Mouse (Mus musculus) left cerebral cortex, adult 2 months (tissue): ENCODE measurements at regions not wholly inside any gene's neighbourhood (a gene's known extent, or its start where the extent isn't known, plus 50 kb on each side); places are given as distances from the start of the nearest gene placed in this dataset.

ENCODE experiments used
- DNase-seq, 2 experiments: peaks; one replicate each; pipeline ENCODE4 v3.0.0; 2021 to 2022; ENCODE audit warnings: low spot score in 2 of 2, mixed read lengths in 1 of 2; ENCODE audit errors: extremely low spot score in 1 of 2
- H3K27ac ChIP-seq: fragments of 200-600 bp; 2 replicates; pipeline ENCODE4 v1.8.1; 2022
- H3K4me3 ChIP-seq: fragments of 200-600 bp; 2 replicates; pipeline ENCODE4 v1.8.1; 2022
- CTCF ChIP-seq: fragments of 200-600 bp; IDR thresholded peaks from 2 replicates; pipeline ENCODE4 v1.8.1; 2022; ENCODE audit warnings: antibody characterized with exemption, mild to moderate bottlenecking, moderate library complexity
- intact Hi-C: fragments of 180-260 bp; cut with DNase I; formaldehyde crosslinking; loops from one replicate; pipeline ENCODE4 v1.15.1; 2025

GRCm38 (mm10) chr8:96174996-96175395 is 286.6 kb upstream of the Got2 start:
- Histone ChIP-seq H3K4me3 (no peak overlapping the region), H3K27ac (no peak overlapping the region)
- no peak for DNase-seq
- intact Hi-C loops = no loop called here
- no peak for TF ChIP-seq CTCF

DNA sequence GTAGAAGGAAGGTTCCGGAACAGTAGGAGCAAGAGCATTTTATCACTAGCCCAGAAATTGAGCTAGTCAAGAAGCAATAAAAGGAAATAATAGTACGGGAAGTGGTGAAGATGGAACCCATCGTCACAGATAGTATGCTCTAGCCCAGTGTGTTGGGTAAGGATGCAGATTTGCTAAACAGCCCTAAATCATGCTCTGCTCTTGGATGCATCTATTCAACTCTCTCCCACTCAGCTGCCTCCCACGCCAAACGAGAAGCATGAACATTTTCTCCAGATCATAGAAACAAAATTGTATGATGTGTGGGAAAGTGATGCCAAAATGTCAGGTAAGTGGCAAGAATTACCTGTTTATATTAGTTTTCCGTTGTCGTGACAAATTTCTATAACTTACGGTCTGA is 276.6 kb upstream of the Got2 start:
- no peak for DNase-seq
- no peak for TF ChIP-seq CTCF
- intact Hi-C loops = no loop called here

GRCm38 (mm10) chr8:96159899-96160298 is 271.6 kb upstream of the Got2 start:
- Histone ChIP-seq H3K4me3 (no peak overlapping the region), H3K27ac (no peak overlapping the region)
- no peak for DNase-seq
- intact Hi-C loops = no loop called here
- TF ChIP-seq CTCF = no peak

More for the DNA sequence above, 276.6 kb upstream of the Got2 start:
- no peak overlapping the region for H3K27ac ChIP-seq
- H3K4me3 ChIP-seq = no peak overlapping the region

DNA sequence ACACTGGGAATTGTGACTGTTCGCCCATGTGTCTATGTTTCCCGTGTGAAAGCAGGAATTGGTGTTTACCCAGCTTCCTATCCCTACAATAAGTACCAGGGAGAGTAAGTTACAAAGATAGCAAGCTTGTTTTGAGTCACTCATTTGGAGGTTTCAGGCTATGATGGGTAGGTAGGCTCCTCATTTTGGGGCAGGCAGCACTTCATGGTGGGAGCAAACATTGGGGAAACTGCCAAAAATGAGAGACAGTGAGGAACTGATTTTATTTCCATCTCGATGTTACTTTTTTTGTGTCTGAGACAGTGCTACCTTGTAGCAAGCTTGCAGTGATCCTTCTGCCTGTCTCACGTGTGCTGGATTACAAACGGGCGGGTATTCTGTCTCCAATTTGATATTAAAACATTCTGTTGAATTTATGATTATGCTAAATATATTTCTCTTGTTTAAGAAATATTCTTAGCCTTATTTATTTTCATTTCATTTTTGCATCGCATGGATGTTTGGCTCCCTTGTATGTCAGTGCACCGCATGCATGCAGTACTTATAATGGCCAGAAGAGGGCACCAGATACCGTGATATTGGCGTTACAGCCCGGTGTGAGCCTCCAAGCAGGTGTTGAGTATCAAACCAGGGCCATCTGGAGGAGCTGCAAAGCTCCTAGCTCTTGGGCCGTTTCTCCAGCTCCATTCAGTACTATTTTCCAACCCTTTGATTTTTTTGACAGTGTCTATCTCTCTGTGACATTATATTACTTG is 264.3 kb upstream of the Got2 start:
- TF ChIP-seq CTCF = peak; percentile 95
- DNase-seq = peak; percentile 44 to 71
- Histone ChIP-seq H3K27ac (peak overlapping the region; percentile 69), H3K4me3 (peak overlapping the region; percentile 11; the same call in 1 of the 2 replicates)
- intact Hi-C loops = loop anchor here (2.0 to 5.0 kb wide), 4 partner anchors 105 to 1195 kb away; no protein-coding TSS in a partner anchor

DNA sequence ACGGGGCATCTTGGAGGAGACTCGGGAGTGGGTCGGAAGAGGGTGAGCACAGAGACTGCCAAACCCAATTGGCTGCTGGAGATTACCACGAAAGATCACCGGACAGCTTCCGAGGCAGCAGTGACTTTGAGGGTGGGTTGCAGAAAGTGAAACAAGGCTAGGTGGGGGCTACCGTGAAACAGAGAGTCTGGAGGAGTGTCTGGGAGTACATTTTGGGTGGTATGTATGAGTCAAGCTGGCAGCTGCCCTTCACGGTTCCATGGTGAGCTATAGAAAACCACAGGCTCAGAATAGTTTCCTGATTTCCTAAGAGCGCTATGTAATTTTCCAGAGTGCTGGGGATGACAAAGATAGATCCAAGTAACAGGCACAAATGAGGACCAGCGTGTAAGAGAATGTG is 263.7 kb upstream of the Got2 start:
- peak overlapping the region; percentile 30 for H3K4me3 ChIP-seq
- H3K27ac ChIP-seq = peak overlapping the region; percentile 78
- TF ChIP-seq CTCF = no peak
- intact Hi-C loops = loop anchor here (2.0 to 5.0 kb wide), 4 partner anchors 105 to 1195 kb away; no protein-coding TSS in a partner anchor
- peak; percentile 18 to 54 for DNase-seq

DNA sequence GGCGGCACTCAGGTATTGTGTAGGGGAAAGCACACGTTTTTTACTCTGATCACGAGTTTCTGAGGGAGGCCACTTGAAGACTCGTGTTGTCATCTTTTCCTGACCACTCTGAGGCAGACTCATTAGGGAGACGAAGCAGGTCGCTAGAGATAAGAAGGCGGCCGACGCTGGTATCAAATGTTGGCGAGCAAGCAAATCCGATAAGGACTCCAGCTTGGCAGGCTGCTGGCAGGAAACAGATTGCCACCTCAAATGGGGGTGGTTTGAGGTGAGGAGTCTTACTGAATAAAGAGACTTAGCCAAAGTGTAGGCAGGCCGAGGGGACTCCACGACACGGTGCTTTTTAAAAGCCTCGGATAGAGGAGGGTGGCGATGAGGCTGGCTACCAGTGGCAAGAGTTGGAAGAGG is 262.7 kb upstream of the Got2 start:
- TF ChIP-seq CTCF = no peak
- H3K4me3 ChIP-seq = peak overlapping the region; percentile 30
- intact Hi-C loops = loop anchor here (5.0 kb wide), 3 partner anchors 106 to 1196 kb away; no protein-coding TSS in a partner anchor
- peak overlapping the region; percentile 78 for H3K27ac ChIP-seq
- peak; percentile 35 to 66 for DNase-seq

DNA sequence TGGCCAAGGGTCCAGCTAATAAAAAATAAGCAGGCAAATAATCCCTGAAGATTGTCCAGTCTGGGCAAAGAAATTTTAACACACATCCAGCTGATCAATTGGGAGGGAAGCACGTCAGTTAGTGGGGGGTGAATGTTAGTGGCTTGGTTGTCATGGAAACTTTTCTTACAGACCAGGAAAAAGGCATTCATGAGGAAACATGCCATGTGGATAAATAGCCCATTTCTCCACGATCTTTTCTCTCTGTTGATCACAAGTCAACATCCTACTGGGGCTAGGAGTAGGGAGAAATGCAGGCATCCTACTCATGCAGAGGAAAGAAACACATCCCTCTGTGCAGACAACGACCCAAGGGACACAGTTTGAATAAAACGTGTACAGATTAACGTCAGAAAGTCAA is 243.8 kb upstream of the Got2 start:
- intact Hi-C loops = no loop called here
- TF ChIP-seq CTCF = no peak

GRCm38 (mm10) chr8:96128329-96128728 is 240.0 kb upstream of the Got2 start:
- no peak for DNase-seq
- H3K27ac ChIP-seq = no peak overlapping the region
- peak; percentile 32 for TF ChIP-seq CTCF
- no peak overlapping the region for H3K4me3 ChIP-seq
- intact Hi-C loops = no loop called here

More for the DNA sequence above, 243.8 kb upstream of the Got2 start:
- no peak for DNase-seq
- Histone ChIP-seq H3K4me3 (no peak overlapping the region), H3K27ac (no peak overlapping the region)

DNA sequence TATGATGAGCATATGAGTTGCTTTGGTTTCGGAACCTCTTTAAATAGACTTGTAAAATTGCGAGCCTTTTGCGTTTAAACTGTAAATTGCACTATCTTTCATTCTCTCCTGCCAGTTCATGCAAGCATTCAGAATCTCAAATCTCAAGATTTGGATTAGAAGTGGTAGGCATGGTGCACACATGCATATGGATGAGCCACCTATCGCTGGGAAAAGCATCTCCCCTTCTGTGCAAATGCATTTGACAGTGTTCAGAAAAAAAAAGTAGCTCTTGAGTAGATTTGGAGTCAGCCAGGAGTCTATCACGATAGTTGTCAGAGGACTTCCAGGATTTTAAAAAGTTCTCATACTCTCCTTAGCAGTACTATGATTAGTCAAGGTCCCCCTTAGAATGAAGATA is 212.5 kb upstream of the Got2 start:
- intact Hi-C loops = no loop called here
- Histone ChIP-seq H3K4me3 (no peak overlapping the region), H3K27ac (no peak overlapping the region)
- DNase-seq = no peak
- no peak for TF ChIP-seq CTCF

DNA sequence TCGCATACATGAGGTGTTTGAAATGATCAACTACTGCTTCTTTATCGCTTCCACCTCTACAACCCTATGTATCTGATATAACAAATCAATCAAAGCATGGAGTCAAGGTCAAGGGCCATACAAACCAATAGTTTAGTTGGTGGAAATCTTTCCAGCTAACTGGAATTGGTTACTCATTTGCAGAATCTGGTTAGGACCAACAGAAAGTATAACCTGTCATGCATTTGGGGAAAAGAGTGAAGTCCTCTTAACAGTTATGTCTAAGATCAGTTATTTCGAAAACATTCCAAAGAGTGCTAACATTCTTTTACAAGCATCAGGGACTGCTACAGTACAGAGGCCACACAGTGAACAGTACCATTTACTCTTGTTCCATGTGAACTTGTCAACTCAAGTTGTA is 204.6 kb upstream of the Got2 start:
- no peak for TF ChIP-seq CTCF
- intact Hi-C loops = no loop called here
- no peak for DNase-seq

DNA sequence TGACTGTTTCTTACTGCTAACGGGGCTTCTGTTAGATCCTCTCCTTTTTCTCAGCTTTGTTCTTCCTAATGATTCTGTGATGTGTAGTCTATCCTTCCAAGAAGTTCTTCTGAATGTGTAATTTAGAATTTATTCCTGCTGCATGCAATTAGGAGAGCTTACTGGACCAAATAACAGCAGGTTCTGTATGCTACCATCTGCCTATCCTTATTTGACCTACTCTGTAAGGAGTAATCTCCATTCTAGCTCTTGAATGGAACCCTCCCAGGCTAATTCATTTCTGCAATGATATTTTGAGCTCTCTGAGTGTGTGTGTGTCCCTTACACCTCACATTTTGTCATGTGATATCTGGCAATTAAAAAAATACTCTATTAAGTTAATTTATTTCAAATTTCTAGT is 201.9 kb upstream of the Got2 start:
- H3K4me3 ChIP-seq = no peak overlapping the region
- intact Hi-C loops = no loop called here
- TF ChIP-seq CTCF = no peak
- H3K27ac ChIP-seq = no peak overlapping the region
- DNase-seq = no peak

More for the DNA sequence above, 204.6 kb upstream of the Got2 start:
- Histone ChIP-seq H3K27ac (no peak overlapping the region), H3K4me3 (no peak overlapping the region)

DNA sequence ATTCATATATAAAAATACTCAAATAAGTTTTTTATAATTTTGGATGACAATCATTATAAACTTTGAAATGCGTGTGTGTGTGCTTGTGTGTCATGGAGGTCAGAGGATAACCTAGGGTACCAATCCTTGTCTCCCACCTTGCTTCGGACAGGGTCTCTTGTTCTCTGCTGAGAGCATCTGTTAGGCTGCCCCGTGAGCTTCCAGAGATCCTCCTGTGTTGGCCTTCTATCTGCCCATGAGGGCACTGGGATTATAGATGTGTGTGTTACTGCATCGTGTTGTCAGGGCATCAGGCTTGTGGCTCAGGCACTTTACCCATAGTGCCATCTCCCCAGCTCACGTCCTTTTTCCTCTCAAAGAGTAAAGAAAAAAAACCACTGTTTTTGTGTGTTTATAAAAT is 180.0 kb upstream of the Got2 start:
- no peak for TF ChIP-seq CTCF
- Histone ChIP-seq H3K27ac (no peak overlapping the region), H3K4me3 (no peak overlapping the region)
- intact Hi-C loops = no loop called here
- DNase-seq = no peak

DNA sequence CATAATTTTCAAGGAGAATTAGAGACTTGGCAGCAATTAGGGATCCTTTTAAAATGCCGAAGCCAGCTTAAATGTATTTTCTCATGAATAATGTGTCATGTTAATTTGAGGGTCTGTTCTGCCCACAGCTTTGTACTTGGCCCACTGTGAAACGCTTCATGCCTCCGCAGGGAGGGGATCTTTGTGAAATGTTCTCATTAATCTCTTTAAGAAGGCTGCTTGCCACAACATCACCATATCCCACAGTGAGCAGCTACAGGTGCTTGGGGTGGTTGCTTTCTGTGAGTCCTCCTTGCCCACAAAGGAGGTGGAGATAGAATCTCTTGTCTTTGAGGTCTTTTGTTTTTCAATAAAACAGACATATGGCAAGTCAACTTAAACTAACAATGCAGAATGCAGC is 159.3 kb upstream of the Got2 start:
- no peak for TF ChIP-seq CTCF
- Histone ChIP-seq H3K4me3 (no peak overlapping the region), H3K27ac (no peak overlapping the region)
- intact Hi-C loops = no loop called here
- no peak for DNase-seq
